Mouse (Mus musculus) C2C12 (cell line): ENCODE results near the gene Ifitm7.

Source experiments
- CTCF ChIP-seq: IDR thresholded peaks from one replicate; pipeline ENCODE4 v1.5.1; 2011; ENCODE audit not compliant: control insufficient read depth, insufficient read depth, insufficient read length
- MAX ChIP-seq: IDR thresholded peaks from one replicate; pipeline ENCODE4 v1.6.1; 2011; ENCODE audit warnings: mild to moderate bottlenecking, control low read depth

- TF ChIP-seq CTCF (no peak), MAX (no peak)
Observed at GRCm38 (mm10) chr16:14004726-14005125, 18.0 kb upstream of the Ifitm7 start.
